Mouse (Mus musculus): Measurements from ENCODE around the gene Dock8.

The Dock8 gene

DNA sequence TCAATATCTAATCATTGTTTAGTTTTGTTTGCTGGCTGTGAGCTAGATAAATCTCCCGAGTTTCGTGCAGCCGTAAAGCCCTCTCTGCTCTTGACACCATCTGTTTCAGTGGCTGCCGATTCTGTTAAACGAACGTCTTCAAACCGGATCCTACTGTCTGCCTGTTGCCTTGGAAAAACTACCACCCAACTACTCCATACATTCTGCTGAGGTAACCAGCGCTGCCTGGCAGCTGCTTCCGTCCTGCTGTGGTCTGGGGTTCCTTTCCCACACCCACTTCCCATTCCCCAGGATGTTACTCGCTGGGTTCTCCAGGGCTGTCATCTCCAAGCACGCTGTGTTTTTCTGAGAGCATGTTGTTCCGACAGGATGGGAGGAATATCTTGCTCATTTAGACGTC lies 123.7 kb downstream of the Dock8 start:
- DNase-seq (ENCODE audit: low spot score) = no peak

DNA sequence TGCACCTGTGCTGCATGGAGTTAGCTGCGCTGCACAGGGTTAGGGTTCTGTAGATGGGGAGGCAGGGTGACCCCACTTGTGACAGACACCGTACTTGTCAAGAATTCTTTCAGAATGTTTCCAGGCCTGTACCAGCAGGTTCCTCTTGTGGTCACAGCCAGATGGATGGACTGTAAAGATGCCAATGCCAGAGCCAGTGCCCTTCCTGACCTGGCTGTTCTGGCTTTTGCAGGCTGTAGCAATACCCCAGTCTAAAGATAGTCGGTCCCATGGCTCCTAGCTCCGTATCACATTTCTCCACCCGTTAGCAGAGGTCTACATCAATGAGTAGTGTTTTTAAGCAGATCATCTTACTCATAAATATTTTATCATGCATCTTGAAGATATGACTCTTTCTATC lies 124.1 kb downstream of the Dock8 start:
- DNase-seq (ENCODE audit: low spot score) = no peak

DNA sequence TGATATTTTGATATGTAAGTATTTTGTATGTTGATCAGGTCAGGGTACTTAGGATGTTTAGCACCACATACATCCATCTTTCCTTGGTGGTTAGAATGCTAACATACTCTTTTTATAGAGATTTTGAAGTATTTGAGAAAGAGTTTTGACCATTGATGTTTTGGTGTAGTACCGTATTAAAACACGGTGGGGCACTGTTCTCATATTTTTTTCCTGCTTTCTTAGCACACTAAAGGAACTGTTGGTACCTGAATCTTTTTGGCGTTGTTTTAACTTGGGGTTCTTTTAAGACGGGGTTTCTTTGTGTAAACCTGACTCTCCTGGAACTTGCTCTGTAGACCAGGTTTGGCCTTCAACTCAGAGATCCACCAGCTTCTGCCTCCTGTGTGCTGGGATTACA lies 133.0 kb downstream of the Dock8 start:
- peak; percentile 78 for DNase-seq (ENCODE audit: low spot score)

DNA sequence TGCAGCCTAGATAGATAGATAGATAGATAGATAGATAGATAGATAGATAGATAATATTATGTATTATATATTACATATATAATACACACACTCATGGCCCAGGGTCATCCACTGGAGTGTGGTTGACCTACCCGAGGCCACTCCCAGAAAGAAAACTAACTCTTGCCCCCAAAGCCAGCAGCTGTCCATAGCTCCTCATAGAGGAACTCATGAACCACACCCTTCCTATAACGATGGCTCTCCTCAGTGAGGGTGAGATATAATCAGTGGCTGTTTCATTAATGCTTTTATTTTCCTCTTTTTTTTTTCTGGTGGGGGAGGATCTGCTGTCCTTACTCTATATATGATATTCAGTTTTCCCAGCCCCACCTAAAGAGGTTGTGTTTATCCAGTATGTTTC lies 134.6 kb downstream of the Dock8 start:
- DNase-seq (ENCODE audit: low spot score) = no peak

DNA sequence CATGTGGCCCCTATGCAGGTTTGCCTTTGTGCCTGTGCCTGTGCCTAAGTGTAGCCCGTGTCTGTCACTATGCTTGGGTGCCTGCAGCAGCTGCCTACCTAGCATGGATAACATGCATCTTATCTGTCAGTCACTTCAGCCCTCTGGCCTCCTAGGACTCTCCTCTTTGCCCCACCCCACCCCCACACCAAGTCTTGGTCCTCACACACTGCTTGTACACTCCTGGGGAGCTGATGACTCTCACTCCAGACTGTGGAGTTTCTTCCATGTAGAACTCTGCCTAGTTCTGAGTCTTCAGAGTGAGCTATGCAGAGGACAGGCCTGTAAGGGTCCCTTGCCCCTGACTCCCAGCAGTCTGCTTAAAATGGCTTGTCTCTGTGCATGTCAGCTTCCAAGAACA lies 136.8 kb downstream of the Dock8 start:
- DNase-seq (ENCODE audit: low spot score) = no peak

DNA sequence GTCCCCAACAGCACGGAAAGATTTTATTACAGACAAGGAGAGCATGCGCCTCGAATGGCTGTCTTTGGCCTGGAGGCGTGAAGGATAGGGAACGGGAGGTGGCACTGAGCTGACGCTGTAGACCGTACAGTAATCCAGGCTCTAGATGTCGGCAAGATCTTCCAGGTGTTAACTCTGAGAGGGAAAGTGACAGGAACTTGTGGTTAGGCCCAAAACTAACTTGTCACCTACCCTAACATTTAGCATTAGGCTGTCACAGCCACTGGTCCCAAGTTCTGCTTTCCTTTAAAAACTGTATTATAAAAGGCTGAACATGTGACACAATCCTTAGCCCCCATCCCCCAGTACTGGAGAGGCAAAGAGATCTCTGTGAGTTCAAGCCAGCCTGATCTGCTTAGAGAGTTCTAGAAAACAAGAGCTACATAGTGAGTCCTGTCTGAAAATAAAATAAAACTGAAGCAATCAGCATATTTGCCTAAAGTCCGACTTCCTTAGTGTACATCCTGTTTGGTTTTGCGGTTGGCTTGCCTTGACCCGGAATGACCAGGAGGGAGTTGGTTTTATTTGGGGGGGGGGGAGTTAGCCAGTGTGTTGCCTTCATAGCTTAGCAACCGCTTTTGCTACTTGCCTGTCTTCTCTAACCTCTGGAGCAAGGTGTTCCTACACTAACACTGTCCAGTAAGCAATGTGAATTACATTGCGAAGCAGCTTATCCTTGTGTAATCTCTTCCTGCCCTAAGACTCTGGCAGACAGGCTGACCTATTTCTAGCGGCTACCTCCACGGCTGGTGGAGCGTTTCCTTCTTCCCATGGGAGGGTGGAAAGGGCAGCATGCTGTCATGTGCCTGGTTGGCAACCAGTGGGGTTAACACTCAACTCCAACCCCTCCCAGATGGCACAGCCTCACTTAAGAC lies 138.8 kb downstream of the Dock8 start:
- DNase-seq (ENCODE audit: low spot score) = no peak

DNA sequence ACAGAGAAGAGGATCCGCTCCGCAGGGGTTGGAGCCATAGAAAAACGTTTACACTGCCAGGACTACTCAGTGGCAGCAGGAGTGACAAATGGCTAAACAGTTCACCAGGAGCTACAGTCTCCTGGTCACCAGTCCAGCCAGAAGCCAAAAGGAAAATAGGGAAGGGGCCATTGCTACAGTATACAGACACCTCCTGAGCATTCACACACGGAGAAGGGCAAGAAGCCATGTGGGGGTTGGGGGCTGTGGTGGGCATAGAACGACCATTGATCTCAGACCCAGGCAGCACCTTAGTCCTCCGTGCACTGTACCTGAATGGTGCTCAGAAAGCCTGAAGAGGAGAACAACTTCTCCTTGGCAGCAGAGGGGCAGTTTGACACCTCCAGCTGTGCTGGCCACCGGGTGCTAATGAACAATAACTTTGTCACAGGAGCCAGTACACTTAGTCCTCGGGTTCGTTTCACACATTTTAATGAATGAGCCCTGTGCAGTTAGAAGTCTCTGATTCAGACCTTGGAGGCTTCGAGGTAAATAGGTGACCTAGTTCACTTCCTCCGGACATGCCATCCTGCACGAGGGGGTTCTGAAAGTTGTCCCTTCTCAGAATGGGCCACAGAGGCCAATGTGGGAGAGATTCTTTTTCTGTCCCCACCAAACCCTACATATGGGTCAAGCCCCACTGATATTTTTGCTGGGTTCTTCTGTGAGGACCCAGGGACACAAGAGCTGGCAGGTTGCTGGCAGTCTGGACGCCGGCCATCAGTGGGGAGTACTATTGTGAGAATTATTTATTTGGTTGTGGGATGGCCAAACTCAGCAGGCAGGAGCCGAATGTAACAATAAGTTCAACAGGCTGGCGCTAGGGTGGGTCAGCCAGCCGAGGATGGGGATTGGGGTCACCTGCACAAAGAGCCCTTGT lies 145.0 kb downstream of the Dock8 start:
- DNase-seq (ENCODE audit: low spot score) = no peak

DNA sequence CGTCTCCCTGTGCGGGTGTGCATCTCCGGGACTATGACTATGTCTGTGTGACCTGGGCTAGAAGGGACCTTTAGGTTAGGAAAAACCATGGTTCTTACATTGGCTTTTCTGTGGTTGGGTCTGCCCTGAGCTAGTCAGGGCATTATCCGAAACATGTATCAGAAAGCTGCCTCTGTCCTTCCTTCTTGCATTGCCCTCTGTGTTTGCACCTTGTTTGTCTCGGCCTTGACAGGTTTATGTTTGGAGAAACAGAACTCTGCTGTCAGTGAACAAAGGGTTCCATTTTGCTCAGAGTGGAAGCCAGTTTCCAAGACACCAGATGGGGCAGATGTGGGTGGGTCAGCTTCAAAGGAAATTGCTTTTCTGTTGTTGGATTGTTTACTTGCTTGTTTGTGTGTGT lies 145.8 kb downstream of the Dock8 start:
- peak; percentile 29 for DNase-seq (ENCODE audit: low spot score)

DNA sequence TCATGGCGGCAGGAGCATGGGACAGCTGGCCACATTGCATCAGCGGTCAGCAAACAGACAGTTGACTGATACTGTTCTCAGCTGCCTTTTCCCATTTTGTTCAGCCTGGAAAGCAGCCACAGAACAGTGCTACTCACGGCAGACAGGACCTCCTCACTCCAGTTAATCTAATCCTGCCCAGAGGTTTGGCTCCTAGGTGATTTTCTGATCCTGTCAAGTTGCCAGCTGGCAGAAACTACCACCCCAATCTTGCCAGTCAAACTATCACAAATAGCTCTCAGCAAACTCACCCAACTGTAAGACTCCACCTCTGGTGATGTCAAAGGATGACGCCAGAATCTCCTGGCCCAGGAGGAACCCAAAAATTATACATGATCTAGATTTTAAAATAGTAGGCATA lies 146.8 kb downstream of the Dock8 start:
- no peak for DNase-seq (ENCODE audit: low spot score)

DNA sequence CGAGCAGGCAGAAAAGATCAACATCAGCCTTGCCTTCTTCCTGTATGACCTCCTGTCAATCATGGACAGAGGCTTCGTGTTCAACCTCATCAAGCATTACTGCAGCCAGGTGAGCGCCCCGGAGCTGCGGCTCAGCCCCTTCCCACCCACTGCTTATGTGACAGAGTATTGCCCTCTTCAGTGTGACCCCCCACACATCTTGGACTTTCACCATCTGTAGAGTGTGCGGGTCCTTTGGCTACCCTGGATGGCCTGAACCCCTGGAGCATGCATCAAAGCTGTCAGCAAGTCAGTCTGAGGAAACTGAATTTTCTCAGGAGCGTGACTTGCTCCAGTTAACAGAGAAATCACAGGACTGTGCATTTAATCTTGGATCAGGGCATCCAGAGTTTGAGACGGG lies 150.5 kb downstream of the Dock8 start:
- no peak for DNase-seq (ENCODE audit: low spot score)

DNA sequence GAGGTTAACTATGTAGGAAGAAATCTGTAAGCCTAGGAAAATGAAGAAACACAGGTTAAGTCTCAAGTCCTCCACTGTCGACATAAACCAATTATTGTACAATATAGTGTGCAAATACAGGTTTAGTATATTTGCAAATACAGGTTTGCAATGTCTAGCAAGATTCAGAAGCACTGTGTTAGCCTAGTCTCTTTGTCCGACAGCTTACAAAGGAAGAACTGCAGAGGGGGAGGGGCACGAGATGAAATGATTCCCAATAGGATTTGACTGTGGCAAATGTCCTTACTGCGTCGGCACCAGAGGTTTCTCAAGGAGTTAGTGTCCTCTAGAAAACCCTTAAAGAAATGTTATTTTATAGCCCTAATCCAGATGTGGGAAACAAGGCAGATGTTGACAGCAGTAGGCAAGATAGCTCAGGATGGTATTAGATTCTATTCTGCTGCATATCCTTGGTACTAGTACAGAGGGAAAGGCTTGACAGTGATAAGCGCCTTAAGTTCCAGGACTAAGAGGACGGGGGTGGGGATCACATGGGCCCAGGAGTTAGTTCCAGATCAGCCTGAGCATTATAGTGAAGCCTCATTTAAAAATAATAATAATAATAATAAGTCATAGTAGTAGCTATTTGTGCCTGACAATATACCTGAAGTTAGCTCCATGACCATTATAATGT lies 155.3 kb downstream of the Dock8 start:
- no peak for DNase-seq (ENCODE audit: low spot score)

DNA sequence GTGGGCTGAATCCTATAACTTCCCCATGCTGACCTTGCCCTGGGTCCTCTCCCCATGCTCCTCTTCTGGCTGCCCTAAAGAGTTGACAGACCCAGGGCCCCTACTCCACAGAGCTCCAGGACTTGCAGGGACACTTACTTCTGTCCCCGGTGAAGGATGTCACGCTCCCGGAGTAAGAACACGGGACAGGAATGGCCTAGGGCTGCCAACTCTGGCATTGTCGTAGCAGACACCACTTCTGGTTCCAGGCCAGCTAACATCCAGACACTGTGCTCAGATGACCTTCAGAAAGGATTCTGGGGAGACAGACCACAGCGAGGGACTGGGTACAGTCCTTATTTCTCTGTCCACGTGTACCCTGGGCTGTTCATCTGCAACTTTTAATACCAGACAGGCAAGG lies 155.9 kb downstream of the Dock8 start:
- no peak for DNase-seq (ENCODE audit: low spot score)

DNA sequence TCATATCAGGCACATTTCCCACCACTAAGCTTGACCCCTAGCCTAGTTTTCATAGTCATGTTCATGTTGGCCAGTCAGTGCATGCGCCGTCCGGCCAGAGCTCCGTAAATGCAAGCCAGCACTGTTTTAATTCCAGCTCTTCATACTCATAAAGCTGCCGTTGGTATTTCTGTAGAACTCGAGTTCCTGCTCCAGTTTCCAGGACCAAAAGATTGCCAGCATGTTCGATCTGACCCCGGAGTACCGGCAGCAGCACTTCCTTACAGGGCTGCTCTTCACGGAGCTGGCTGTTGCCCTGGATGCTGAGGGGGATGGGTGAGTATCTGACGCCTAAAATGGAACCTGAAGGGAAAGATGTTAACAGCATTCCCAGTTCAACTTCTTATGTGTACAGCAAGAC lies 156.4 kb downstream of the Dock8 start:
- no peak for DNase-seq (ENCODE audit: low spot score)

DNA sequence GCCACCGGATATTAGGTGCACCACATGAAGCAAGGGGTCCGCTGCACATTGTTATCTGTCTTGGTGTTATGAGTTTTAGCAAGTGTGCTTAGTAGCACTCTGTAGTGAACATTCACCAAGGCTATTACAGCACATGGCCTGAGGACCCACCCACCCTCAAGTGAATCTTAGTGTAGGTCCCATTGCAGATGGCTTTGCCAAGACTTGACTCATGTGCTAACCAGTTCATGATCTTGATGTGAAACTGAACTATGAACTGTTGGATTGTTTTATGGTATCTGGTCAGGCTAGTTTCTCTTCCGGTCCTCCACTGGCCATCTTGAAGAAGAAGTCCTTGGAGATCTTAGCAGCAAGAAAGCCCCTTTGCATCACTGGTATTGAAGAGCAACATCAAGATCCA lies 162.9 kb downstream of the Dock8 start:
- no peak for DNase-seq (ENCODE audit: low spot score)

DNA sequence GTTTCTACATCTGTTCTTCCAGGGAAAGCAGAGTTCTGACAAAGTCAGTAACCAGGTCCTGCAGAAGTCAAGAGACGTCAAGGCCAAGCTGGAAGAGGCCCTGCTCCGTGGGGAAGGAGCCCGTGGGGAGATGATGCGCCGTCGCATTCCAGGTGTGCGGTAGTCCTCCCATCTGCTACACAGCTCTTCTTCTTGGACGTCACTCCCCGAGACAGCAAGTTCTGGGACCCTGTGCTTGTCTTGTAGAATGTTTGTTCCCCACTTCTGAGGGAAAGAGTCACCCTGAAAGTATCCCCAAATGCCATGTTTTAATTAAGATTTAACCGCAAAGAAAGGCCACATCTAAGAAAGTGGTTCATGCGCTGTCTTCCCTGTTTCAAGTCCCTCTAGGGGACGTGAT lies 164.1 kb downstream of the Dock8 start:
- DNase-seq (ENCODE audit: low spot score) = no peak

DNA sequence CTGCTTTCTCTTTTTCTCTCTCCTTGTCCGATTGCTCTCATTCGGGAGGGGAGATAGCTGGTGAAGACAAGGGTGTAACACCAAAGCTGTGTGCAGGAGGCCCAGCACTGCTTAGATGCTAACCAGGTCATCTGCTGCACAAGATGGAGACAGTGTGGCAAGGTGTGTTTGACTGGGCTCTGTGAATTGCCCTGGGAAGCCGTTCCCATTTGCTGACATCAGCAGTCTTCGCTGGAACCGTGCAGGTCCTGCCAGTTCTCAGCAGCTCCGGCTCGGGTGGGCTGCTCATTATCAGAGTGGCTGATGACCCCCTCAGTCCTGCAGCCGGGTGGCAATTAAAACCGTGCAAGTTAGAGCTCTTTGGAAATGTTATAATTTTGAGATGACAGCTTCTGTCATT lies 167.1 kb downstream of the Dock8 start:
- no peak for DNase-seq (ENCODE audit: low spot score)

DNA sequence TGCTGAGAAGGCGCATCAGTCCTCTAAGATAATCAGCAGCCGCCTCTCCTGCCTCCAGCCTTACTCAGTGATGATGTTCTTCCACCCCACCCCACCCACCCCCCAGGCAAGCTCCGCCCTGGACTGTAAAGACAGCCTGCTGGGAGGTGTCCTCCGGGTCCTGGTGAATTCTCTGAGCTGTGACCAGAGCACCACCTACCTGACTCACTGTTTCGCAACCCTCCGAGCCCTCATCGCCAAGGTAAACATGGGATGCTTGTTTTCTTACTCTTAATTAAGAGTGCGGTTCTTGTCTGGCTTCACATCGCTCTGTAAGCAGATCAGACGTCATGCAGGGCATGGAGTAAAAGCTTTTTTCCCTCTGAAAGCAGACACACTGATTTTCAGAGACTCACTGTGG lies 172.1 kb downstream of the Dock8 start:
- DNase-seq (ENCODE audit: low spot score) = no peak

DNA sequence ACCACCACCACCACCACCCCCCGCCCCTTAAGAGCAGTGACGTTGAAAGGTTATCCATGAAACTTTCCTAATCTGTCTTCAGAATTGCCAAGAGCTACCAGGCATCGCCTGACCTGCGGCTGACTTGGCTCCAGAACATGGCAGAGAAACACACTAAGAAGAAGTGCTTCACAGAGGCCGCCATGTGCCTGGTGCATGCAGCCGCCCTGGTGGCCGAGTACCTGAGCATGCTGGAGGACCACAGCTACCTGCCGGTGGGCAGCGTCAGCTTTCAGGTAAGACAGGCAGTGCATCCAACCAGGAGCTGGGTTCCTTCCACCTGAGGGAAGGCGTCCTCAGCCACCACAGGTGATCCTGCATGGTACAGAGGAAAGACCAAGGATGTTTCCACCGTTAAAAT lies 177.4 kb downstream of the Dock8 start:
- DNase-seq (ENCODE audit: low spot score) = no peak

DNA sequence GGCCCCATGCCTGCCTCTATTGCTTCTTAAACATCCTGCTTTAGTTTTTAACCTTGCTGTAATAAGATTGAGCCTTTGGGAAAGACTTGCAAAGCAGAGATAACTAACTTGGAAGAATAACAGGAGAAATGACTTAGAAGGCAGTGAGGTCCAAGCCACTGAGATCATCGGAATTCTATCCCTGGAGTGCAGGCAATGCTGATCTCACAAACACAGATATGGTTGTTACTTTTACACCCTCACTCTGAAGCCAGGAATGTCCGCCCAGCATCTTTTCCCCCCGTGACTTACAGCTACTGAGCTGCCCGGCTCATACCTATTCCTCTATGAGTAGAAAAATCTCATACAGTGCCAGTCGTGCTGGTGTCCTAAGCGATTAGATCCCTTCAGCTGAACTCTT lies 180.7 kb downstream of the Dock8 start:
- DNase-seq (ENCODE audit: low spot score) = no peak

DNA sequence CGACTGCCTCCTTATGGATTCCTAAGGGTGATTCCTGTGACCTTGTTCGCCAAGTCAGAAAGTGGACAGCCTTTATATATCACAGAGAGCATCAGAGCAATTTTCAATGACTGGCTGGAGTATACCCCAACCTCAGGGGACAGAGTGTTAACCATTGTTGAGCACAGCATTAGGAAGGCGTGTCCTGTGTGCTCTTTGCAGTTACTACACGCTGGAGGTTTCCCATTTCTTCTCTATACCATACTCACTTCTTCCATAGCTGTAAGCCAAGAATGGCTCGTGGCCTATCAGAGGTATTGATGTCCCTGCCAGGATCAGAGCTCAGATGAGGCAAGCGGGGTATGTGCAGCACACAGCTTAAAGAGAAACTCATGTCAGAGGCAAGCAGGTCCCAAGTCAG lies 181.2 kb downstream of the Dock8 start:
- no peak for DNase-seq (ENCODE audit: low spot score)

DNA sequence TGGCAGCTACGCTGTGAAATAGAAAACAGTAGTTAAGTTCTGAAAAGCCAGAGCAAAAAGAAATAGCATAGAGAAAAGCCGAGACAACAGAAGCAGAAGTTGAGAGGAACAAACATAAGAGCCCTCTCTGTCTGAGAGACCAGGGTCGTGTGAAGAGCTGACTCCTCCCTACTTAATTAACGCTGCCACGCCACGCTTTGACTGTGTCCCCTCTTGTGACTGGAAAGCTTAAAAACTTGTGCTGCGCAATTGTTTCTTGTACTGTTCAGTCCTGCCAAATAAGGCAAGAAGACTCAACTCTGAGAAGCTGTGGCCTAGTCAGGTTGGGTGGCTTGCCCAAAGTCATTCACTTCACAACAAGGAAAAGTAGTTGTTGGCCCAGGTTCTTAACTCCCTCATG lies 184.7 kb downstream of the Dock8 start:
- no peak for DNase-seq (ENCODE audit: low spot score)

DNA sequence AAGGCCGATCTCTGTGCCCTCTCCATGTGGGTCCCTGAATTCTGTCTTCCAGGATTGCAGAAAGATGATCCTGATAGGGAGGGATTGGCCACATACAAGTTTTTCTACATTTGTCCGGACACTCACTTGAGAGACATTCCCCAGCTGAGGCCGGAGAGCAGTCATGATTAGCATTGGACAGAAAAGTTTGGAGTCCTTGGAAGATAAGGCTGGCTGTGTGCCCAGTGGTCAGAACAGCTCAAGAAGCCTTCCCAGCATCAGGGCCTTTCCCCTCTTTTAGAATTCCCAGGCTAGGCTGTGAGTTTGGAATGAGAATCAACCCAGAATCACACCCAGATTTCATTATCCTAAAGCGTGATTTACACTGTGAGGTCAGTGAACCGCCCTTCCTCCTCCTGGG lies 187.0 kb downstream of the Dock8 start:
- DNase-seq (ENCODE audit: low spot score) = no peak

DNA sequence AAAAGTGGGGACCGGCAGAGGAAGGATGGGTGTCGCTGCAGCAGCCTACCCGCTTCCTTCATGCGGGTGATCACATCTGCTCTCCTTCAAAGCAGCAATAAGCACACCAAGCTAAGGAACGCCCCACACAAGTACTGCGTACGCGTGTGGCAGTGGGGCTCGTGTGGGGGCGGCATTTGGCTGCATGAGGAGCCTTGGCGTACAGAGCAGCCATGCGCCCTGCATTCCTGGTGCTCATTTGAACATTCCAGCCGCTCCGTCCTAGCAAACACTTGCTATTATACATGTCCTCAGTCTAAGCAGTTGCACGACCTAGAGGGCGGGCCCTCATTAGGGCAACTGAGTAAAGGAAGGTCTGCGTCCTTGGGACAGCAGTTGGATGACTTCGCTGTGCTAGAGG lies 188.3 kb downstream of the Dock8 start:
- no peak for DNase-seq (ENCODE audit: low spot score)

All from embryo, embryonic 10.5 days (tissue).